Mouse (Mus musculus): ENCODE measurements around the gene Usp16. TPM values are rescaled to one million over a fixed set of nuclear protein-coding genes. Genes with fewer than 3 reads are reported as not detected.
A peak's percentile ranks its signal among the peaks of the same experiment; 100 is the strongest.

Usp16 gene
- polyA plus RNA-seq, 1 experiment, result 15.9 TPM

DNA sequence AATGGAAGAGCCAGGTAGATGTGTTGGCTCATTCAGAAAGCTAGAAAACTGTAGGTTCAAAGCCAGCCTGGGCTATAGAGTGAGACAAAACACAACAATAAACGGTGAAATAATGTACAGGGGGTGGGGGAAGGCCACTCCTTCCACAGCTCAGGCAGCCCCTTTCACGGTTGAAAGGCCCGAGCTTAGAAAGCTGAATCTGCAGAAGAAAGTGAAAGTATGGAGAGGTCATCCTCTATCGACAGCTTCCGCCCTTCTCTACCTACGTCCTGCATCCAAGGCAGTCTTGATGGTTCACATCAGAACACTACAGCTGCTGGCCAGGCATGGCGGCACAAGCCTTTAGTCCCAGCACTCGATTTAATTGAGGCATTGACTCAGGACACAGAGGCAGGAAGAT, 15.8 kb upstream of the Usp16 start:
- H3K36me3 ChIP-seq (replicated peaks; ENCODE audit: low read length), result peaks cover 32% of the 10 kb centered on the region
- no peaks in the 10 kb centered on the region for H3K27me3 ChIP-seq (replicated peaks)
- peaks cover 43% of the 10 kb centered on the region for H3K4me1 ChIP-seq
- H3K9me3 ChIP-seq, result no peaks in the 10 kb centered on the region
- peak overlapping the region; percentile 73 for H3K4me3 ChIP-seq (replicated peaks)
- TF ChIP-seq FLI1 (IDR thresholded peaks at IDR 0.05; ENCODE audit: low read length) (no peak), GATA1 (IDR thresholded peaks at IDR 0.05; ENCODE audit: borderline replicate concordance, low read length) (no peak)

DNA sequence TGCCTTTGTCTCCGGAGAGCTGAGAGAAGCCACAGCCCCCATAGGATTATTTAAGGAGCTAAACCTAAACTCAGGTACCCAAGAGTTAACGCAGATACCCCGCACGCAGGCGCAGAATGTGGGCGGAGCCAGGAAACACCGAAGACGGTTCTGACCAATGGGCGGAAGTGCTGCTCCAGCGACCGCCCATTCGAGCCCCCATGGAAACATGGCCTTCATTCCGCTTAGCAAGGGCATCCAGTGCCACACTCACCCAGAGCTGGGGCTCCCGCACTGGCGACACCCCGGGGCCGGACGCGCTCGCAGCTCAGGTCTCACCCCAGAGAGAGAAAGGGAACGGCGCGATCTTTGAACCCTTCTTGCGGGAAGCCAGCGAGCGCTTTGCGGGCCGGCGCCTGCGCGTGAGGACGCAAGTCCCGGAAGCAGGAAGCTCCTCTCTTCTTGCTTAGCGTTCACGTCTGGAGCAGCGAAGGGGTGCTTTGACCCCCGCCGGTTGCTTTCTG, 14.3 kb upstream of the Usp16 start, which contains the start of gene Rwdd2b:
Gene Rwdd2b (minus strand): TSS at position 390 of the 503 bp plus-strand sequence.
- Histone ChIP-seq H3K36me3 (replicated peaks; ENCODE audit: low read length) (peaks cover 19% of the 10 kb centered on the region), H3K9me3 (no peaks in the 10 kb centered on the region), H3K4me1 (peaks cover 46% of the 10 kb centered on the region), H3K4me3 (replicated peaks) (peak within 1 kb of the TSS; percentile 97), H3K27me3 (replicated peaks) (no peaks in the 10 kb centered on the region)
- no peak for TF ChIP-seq GATA1 (IDR thresholded peaks at IDR 0.05; ENCODE audit: borderline replicate concordance, low read length)

DNA sequence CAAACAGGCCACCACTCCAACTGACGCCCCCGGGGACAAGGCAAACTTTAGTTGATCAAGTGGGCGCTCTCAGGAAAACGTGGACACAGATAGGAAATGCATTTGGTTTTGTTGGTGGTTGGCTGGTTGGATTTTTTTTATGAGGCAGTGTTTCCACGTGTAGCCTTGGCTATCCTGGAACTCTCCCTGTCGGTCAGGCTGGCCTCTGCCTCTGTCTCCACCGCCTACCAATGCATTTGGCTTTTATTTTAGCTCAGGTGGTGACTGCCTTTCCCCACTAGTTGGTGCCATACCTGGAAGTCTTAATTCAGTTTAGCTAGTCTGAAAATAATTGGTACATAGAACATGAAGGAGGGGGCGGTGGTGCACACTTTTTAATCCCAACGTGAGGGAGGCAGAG, 13.4 kb upstream of the Usp16 start:
- Histone ChIP-seq H3K36me3 (replicated peaks; ENCODE audit: low read length) (peaks cover 12% of the 10 kb centered on the region), H3K27me3 (replicated peaks) (no peaks in the 10 kb centered on the region), H3K9me3 (no peaks in the 10 kb centered on the region), H3K4me3 (replicated peaks) (peak overlapping the region; percentile 97), H3K4me1 (peaks cover 50% of the 10 kb centered on the region)
- TF ChIP-seq GATA1 (IDR thresholded peaks at IDR 0.05; ENCODE audit: borderline replicate concordance, low read length) (no peak), FLI1 (IDR thresholded peaks at IDR 0.05; ENCODE audit: low read length) (no peak)

- H3K4me3 ChIP-seq (replicated peaks), result no peak overlapping the region
- H3K36me3 ChIP-seq (replicated peaks; ENCODE audit: low read length), result peaks cover under 1% of the 10 kb centered on the region
- no peaks in the 10 kb centered on the region for H3K9me3 ChIP-seq
- H3K4me1 ChIP-seq, result peaks cover 50% of the 10 kb centered on the region
- no peaks in the 10 kb centered on the region for H3K27me3 ChIP-seq (replicated peaks)
- TF ChIP-seq FLI1 (IDR thresholded peaks at IDR 0.05; ENCODE audit: low read length), result no peak
- TF ChIP-seq GATA1 (IDR thresholded peaks at IDR 0.05; ENCODE audit: borderline replicate concordance, low read length), result no peak
Observed at GRCm38 (mm10) chr16:87442291-87442690, 12.2 kb upstream of the Usp16 start.

- Histone ChIP-seq H3K36me3 (replicated peaks; ENCODE audit: low read length) (no peaks in the 10 kb centered on the region), H3K27me3 (replicated peaks) (no peaks in the 10 kb centered on the region), H3K4me3 (replicated peaks) (no peak overlapping the region), H3K9me3 (no peaks in the 10 kb centered on the region), H3K4me1 (peaks cover 50% of the 10 kb centered on the region)
- TF ChIP-seq FLI1 (IDR thresholded peaks at IDR 0.05; ENCODE audit: low read length) (no peak), GATA1 (IDR thresholded peaks at IDR 0.05; ENCODE audit: borderline replicate concordance, low read length) (no peak)
Observed at GRCm38 (mm10) chr16:87443245-87443644, 11.3 kb upstream of the Usp16 start.

GRCm38 (mm10) chr16:87444071-87444470, 10.4 kb upstream of the Usp16 start:
- Histone ChIP-seq H3K36me3 (replicated peaks; ENCODE audit: low read length) (no peaks in the 10 kb centered on the region), H3K27me3 (replicated peaks) (no peaks in the 10 kb centered on the region), H3K4me1 (peaks cover 42% of the 10 kb centered on the region), H3K9me3 (no peaks in the 10 kb centered on the region), H3K4me3 (replicated peaks) (no peak overlapping the region)
- TF ChIP-seq GATA1 (IDR thresholded peaks at IDR 0.05; ENCODE audit: borderline replicate concordance, low read length) (no peak), FLI1 (IDR thresholded peaks at IDR 0.05; ENCODE audit: low read length) (no peak)

DNA sequence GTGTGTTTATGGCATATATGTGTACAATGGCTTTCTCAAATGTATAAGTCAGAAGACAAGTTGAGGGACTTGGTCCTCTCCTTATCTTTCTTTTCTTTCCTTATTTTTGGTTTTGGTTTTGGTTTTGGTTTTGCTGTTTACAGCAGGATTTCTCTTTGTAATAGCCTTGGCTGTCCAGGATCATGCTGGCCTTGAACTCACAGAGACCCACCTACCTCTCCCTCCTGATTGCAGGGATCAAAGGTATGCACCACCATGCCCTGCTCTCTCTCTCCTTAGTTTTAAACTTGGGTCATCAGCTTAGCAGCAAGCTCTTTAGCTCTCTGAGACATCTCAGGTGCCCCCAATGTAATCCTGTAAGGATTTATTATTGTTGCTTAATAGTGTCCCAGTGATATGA, 9.4 kb upstream of the Usp16 start:
- Histone ChIP-seq H3K4me3 (replicated peaks) (peak overlapping the region; percentile 82), H3K36me3 (replicated peaks; ENCODE audit: low read length) (no peaks in the 10 kb centered on the region), H3K27me3 (replicated peaks) (no peaks in the 10 kb centered on the region), H3K4me1 (peaks cover 34% of the 10 kb centered on the region), H3K9me3 (no peaks in the 10 kb centered on the region)
- TF ChIP-seq GATA1 (IDR thresholded peaks at IDR 0.05; ENCODE audit: borderline replicate concordance, low read length), result no peak
- no peak for TF ChIP-seq FLI1 (IDR thresholded peaks at IDR 0.05; ENCODE audit: low read length)

GRCm38 (mm10) chr16:87445528-87445927, 9.0 kb upstream of the Usp16 start:
- no peak for TF ChIP-seq FLI1 (IDR thresholded peaks at IDR 0.05; ENCODE audit: low read length)

GRCm38 (mm10) chr16:87453226-87453625, 1.3 kb upstream of the Usp16 start:
- no peaks in the 10 kb centered on the region for H3K27me3 ChIP-seq (replicated peaks)
- H3K4me1 ChIP-seq, result peaks cover 41% of the 10 kb centered on the region
- TF ChIP-seq GATA1 (IDR thresholded peaks at IDR 0.05; ENCODE audit: borderline replicate concordance, low read length), result no peak
- TF ChIP-seq FLI1 (IDR thresholded peaks at IDR 0.05; ENCODE audit: low read length), result no peak
- H3K9me3 ChIP-seq, result no peaks in the 10 kb centered on the region
- no peaks in the 10 kb centered on the region for H3K36me3 ChIP-seq (replicated peaks; ENCODE audit: low read length)
- peak overlapping the region; percentile 38 for H3K4me3 ChIP-seq (replicated peaks)

More at GRCm38 (mm10) chr16:87445528-87445927, 9.0 kb upstream of the Usp16 start:
- Histone ChIP-seq H3K4me3 (replicated peaks) (no peak overlapping the region), H3K36me3 (replicated peaks; ENCODE audit: low read length) (no peaks in the 10 kb centered on the region), H3K27me3 (replicated peaks) (no peaks in the 10 kb centered on the region), H3K9me3 (no peaks in the 10 kb centered on the region), H3K4me1 (peaks cover 34% of the 10 kb centered on the region)

DNA sequence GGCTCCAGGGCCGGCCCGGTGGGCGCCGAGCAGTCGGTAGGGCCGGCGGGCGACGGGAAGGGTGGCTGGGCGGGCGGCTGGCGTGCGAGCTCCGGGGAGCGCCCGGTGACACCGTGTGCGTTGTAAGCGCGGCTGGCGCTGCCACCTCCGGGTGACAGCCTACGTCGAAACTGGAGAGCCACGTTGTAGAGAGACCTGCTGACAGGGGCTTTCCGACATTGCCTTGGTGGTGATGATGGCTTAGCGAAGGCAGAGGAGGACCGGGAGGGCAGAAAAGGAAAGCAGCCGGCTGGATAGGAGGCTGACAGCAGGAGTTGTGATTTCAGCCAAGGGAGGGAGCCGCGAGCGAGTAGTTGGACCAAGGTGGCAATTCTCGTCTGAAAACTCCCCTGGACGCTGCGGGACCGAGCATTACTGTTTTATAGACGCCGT, 693 bp downstream of the Usp16 start:
- Histone ChIP-seq H3K9me3 (no peaks in the 10 kb centered on the region), H3K36me3 (replicated peaks; ENCODE audit: low read length) (peaks cover 14% of the 10 kb centered on the region), H3K27me3 (replicated peaks) (no peaks in the 10 kb centered on the region), H3K4me3 (replicated peaks) (peak overlapping the region; percentile 98), H3K4me1 (peaks cover 41% of the 10 kb centered on the region)
- TF ChIP-seq GATA1 (IDR thresholded peaks at IDR 0.05; ENCODE audit: borderline replicate concordance, low read length) (no peak), FLI1 (IDR thresholded peaks at IDR 0.05; ENCODE audit: low read length) (no peak)

DNA sequence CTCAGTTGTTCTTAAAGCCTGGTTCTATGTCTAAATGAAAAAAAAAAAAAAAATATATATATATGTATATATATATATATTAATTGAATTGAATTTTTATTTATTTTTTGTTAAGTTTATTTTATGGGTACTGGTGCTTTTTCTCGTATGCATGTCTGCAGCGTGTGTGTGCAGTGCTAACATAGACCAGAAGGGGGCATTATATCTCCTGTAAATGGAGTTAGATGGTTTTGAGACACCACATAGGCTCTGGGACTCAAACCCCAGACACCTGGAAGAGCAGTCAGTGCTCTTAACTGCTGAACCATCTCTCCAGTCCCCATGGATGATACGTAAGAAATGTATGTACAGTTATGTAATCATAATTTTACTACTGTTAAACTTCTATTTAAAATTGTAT, 4.2 kb downstream of the Usp16 start:
- no peaks in the 10 kb centered on the region for H3K9me3 ChIP-seq
- peaks cover 30% of the 10 kb centered on the region for H3K4me1 ChIP-seq
- no peak overlapping the region for H3K4me3 ChIP-seq (replicated peaks)
- no peaks in the 10 kb centered on the region for H3K27me3 ChIP-seq (replicated peaks)
- TF ChIP-seq FLI1 (IDR thresholded peaks at IDR 0.05; ENCODE audit: low read length) (no peak), GATA1 (IDR thresholded peaks at IDR 0.05; ENCODE audit: borderline replicate concordance, low read length) (no peak)
- H3K36me3 ChIP-seq (replicated peaks; ENCODE audit: low read length), result peaks cover 48% of the 10 kb centered on the region

Data from megakaryocyte, embryonic 14.5 days (primary cell).